Mouse (Mus musculus) cerebellum, adult (tissue): Measurements from ENCODE around the gene Pitpnc1.

Experiments
- ATAC-seq: cut with Nextera tagmentation; 2 replicates; pipeline ENCODE4 v1.9.2; 2017; ENCODE audit warnings: mild to moderate bottlenecking, moderate library complexity, mixed read lengths; ENCODE audit not compliant: insufficient number of reproducible peaks, low FRiP score, low TSS enrichment

Pitpnc1 gene

DNA sequence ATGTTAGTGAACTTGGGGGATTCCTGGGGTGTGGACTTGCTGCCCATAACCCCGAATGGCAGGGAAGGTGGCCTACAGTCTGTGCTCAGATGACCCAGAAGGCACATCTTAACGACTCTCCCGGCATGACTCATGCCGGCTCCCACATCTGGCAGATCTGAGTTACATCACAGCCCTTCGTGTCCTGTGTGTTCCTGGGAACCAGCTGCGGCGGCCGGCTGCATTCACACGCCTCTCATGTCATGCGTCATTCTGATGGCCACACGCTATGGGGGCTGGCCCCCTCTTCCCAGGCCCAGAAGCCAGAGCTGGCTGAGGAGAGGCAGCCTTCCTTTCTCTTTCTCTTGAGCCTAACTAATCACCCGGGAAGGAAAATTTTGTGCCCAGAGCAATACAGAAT is 94.2 kb downstream of the Pitpnc1 start:
- no peak for ATAC-seq

DNA sequence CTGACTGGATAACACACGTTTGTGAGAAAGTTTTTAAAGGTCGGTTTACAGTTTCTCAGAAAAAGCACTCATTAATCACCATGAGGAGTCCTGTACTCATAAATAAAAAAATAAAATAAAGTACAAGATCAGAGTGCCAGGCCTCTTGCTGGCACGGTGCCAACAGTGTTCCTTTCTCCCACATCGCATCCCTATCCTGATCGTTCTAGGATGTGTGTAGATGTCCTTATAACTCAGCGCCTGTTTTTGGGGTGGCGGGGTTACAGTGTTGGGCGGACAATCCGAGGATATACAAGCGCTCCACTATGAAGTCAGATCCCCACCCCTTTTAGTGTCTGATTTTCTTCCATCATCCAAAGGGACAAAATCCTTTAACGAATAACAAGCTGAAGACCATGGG is 94.7 kb downstream of the Pitpnc1 start:
- no peak for ATAC-seq

DNA sequence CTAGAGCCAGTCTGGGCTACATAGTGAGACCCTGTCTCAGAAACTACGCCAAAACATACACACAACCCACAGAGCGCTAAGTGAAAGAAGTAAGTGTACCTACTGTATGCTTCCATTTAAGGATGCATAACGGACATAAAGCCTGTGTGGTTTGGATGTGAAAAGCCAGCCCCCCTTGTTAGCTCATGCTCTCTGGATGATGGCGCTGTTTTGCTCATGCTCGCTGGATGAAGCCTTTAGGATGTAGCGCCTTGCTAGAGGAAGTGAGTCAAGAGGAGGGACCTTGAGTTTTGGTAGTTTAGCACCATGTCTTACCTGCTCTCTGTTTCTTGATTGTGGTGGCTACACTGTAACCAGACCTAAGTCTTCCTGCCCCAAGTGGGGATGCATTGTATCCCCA is 96.9 kb downstream of the Pitpnc1 start:
- ATAC-seq, result no peak

DNA sequence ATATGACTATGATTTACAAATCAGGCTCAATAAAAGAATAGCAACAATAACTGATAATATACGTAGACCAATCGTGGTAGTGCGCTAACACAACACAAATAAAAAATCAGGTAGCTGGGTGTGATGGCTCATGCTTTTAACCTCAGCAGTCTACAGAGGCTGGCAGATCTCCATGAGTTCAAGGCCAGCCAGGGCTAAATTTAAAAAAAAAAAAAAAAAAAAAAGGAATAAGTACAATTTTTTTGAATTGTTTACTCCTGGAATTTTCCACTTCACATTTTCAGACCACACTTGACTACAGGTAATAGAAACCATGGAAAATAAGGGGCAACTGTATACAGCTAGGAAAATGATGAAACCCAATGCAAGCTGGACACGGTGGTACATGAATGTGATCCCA is 97.3 kb downstream of the Pitpnc1 start:
- ATAC-seq, result no peak

DNA sequence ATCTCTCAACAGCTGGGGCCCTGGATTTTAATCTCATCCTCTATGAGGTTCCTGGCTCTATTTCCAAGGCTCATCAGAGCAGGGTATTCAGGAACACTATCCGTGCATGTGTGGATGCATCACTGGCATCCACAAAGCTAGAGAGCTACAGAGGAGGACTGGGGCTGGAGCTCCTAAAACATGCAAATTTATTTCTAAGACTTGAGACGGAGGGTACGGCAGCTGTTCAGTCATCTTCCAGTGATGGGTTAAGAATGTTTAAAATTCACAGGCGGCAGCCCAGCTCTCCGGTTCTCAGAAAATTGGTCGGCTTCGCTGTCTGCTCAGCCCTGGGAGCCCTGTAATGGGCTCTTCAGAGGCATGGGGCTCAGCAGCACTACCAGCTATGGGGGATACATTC is 97.8 kb downstream of the Pitpnc1 start:
- ATAC-seq, result no peak

DNA sequence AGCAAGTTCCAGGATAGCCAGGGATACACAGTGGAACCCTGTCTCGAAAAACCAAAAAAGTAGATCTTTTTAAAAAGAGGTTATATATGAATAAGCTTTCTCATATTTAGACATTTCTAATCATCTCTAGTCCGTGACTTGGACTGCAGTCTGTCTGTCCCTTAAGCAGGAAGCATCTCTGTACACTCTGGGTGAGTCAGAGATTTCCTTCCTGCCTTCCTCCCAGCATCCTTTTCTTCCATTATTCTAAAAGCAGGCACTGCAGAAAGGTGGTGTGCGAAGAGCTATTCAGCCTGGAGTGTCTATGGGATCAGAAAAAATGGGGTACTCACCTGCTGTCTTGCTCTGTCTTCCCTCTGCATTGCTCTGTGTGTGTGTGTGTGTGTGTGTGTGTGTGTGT is 100.0 kb downstream of the Pitpnc1 start:
- ATAC-seq, result no peak

DNA sequence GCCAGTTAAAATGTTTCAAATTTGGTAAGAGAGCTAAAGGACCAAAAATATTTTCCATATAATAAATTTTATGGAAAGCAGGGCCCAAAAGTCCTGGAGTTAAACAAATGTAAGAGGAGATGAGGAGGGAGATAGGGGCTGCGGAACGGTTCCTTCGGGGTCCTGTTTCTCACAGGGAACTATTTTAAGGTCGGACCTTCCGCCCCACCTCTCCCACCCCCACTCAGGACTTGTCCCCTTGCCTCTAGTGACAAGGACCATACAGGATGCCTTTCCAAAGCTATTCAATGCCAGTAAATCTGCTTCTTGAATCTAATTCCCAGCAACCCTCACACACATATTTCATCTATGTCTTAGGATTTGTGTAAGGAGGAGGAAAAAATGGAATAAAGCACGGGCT is 100.8 kb downstream of the Pitpnc1 start:
- no peak for ATAC-seq

DNA sequence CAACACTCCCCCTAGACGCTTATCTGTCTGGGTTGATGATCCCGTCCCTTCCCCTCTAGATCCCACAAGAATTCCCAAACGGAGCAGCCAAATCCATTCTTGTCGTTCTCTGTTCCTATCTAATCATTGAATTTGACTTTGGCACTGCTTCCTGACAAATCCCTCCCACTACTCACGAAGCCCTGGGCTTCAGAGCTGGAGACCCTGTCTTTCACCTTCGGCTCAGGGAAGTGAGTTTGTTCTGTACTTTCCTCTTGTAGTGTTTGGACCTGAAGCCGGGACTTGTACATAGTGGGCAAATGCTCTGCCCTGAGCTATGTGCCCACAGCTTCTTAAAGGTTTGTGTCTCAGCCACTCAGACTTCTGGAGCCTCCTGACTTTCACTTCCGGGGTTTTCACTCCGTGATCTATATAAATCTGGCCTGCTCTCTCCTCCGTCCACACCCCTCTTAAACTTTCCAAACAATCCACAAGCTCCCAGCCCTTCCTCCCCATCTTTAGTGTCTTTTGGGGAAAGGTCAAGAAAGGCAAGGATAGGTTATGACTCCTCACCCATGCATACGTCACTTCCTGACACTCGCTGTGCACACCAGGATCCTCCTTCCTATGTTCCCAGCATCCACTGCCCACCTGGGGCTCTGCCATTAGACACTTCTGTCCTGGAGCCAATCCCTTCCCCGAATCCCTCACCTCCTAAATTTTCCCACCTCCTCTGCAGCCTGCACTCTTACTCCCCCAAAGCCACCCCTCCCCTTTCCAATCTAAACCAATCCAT is 104.4 kb downstream of the Pitpnc1 start:
- no peak for ATAC-seq

DNA sequence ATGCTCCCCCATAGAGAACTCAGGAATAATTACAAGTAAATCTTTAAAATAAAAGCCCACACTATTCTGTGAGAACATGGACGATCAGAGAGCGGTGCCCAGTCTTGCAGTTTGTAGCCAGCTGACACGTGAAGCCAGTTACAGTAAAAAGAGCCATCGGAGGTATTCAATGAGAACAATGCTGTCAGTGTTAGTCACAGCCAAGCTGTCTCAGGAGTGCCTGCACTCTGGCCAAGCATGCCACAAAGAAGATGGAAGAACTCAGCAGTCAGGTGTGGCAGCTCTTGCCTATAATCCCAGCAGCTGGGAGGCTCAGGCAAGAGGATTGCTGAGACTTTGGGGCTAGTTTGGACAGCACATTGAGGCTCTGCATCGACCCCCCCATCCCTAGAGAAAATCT is 111.8 kb downstream of the Pitpnc1 start:
- ATAC-seq, result no peak

DNA sequence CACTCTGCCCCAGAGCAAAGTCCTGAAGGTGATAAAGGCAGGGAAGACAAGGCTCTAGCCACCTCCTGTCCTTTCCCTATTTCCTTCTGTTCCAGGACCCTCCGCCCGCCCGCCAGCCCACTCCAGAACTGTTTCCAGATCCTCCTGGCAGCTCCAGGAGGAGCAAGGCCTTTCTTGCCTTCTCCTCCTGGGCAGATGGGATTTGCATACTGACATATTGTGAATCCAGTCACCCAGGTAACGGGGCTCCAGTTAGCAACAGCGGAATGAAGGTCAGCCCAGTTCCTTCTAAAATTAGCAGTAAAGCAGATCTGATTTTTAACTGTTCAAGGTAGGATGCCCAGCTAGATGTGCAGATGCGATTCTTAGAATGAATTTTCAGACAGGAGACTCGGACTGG is 114.3 kb downstream of the Pitpnc1 start:
- no peak; the same call in 1 of the 2 replicates for ATAC-seq

DNA sequence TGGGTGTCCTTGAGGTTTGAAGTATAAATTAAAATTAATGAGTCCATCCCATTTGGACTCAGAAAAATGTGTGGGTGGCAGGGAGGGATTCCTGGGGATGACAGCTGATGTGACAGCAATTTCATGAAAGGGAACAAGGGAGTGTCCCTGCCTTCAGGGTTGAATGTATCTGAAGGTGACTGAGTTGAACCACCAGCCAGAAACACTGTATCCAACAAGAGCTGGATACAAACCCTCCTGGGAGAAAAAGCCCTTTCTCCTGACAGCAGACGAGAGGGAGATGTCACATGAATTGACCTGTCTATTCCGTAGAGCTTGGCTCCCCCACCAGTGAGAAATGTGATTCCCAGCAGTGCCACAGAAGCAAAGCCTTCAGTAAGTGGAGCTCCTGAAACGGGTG is 115.0 kb downstream of the Pitpnc1 start:
- ATAC-seq, result no peak

DNA sequence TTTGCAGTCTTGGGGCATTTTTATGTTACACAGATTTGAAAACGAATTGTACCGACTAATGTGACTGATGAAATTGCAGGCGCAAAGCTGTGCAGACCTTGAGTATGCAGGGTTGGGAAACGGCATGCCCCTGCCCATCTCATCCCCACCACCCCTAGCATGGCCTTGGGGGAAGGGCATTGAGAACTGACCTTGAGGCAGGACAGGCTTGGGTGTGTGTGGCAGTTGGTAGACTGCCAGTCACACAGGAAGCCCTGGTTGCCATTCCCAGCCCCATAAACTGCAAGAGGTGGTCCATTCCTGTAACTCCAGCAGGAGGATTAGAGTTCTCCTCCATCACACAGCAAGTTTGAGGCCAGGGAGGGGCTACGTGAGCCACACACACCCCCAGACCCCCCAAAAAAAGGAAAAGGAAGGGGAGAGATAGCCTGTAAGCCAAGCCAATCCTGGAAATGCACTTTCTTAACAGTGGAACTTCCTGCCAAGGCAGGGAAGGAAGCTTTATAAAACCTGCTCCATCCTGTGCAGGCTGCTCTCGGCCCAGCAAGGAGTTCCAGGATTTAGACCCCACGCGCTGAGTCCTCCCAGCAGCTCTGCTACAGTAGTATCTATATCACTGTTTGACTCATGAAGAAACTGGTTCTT is 115.9 kb downstream of the Pitpnc1 start:
- ATAC-seq, result no peak

DNA sequence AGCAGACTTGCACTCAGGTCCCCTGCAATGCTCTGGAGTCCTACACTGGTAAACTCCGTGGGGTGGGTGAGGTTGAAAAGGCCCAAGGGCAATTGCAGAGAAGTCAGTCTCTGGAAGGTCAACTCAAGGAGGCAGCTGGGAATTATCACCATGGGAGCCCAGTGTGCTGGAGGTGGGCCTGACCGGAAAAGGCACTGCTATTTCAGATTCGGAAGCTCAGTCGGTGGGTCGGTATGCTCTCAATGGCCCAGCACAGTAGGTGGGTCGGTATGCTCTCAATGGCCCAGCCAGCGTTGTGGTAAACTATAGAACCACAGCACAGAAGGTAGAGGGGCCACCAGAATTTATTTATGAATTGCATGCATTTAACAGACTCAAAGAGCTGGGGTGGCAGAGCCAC is 117.9 kb downstream of the Pitpnc1 start:
- no peak for ATAC-seq

DNA sequence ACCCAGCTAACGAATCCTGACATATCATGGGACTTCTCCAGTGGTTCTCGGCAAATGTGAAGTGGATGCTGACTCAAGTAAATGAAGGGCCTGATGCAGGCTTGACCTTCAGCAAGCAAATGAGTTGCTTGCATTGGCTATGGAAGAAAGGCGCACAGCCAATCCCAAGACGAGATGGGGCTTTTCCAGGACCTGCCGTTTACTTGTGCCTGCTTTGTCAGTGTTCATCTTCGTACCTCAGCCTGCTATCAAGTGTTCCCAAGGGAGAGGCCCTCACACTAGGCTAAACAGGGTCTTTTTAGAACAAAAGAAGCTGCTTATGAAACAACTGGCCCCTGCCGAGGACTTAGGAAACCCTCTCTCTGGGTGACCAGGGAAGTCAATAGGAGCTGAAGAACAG is 120.7 kb downstream of the Pitpnc1 start:
- ATAC-seq, result no peak

DNA sequence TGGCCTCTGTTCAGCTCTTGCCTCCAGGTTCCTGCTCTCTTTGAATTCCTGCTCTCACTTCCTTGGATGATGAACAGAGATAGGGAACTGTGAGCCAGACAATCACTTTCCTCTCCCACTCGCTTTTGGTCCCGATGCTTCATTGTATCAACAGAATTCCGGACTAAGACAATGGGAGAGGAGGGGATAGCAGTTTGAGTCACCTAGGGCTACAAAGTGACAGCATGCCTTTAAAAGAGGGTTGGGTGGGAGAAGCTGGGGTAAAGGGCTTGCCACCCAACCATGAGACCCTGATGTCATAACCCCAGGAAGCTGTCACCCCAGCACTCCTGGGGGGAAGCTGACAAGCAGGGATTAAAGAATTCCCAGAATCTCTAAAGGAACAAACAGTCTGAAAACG is 127.5 kb downstream of the Pitpnc1 start:
- ATAC-seq, result no peak

DNA sequence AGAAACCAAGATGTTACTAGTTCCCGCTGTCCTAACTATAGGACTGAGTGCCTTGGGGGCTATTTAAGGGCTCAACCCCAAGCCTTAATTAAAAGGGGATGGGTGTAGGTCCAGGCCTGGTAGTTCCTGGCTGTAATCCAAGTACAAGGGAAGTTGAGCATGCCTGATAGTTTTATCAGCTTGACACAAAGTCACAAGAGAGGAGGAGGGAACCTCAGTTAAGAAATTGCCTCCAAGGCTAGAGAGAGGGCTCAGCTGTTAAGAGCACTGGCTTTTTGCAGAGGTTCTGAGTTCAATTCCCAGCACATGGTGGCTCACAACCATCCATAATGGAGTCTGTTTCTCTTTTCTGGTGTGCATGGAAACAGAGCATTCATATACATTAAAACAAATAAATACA is 128.1 kb downstream of the Pitpnc1 start:
- no peak for ATAC-seq

DNA sequence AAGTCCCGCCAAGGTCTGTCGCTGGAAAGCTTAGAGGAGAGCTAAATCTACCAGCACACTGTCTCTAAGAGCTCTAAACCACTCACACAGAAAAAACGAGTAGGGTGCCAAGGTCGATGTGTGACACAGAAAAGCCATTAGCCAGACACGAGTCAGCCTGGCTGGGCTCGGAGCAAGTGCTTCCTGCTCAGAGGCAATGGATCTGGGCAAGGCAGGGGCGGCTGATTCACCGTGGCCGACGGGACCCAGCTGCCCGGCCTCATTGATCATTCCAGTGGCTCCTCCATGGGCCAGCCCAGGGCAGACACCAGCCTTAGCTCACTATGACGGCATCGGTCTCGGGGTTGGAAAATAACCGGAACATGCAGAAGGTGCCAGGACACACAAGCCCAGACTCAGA is 129.2 kb downstream of the Pitpnc1 start:
- ATAC-seq, result no peak

DNA sequence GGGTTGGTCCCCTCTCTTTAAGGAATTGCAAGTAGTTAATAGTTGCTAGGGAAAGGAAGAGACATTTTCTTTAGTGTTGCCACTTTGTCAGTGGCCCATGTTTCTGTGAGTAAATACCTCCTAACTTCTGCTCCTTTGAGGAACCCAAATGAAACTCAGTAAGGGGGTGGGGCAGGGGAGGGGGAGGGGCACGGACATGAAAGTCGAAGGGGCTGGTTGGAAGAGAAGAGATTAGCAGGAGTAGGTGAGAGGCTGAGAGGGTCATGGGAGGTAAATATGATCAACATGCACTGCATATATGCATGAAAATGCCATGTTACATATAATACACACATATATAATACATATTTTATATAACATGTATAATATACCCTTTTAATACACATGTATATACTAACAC is 129.7 kb downstream of the Pitpnc1 start:
- no peak for ATAC-seq

DNA sequence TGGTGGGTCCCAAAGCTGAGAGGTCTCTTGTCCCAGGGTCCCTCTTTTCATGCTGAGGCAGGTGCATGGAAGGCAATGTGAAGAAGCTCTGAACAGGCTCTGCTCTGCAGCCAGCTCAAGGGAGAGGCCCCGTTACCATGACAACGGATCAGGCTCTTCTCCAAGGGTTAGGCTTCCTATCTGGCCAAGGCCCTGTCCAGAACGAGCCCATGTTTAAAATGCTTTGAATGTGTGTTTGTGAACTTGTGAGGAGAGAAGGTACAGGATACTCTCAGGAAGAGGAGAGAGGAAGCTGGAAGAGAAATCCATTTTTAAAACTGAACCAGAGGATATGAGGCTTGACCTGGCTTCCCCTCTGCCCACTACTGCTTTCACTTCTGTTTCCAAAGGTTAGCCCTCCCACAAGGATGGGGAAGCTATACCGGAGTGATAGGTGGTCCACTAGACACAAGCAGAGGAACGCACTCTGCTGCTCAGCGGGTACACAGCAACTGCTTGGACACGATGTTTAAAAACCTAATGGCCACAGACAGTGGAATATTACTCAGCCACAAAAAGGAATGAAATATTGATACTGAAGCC is 131.2 kb downstream of the Pitpnc1 start:
- ATAC-seq, result no peak

DNA sequence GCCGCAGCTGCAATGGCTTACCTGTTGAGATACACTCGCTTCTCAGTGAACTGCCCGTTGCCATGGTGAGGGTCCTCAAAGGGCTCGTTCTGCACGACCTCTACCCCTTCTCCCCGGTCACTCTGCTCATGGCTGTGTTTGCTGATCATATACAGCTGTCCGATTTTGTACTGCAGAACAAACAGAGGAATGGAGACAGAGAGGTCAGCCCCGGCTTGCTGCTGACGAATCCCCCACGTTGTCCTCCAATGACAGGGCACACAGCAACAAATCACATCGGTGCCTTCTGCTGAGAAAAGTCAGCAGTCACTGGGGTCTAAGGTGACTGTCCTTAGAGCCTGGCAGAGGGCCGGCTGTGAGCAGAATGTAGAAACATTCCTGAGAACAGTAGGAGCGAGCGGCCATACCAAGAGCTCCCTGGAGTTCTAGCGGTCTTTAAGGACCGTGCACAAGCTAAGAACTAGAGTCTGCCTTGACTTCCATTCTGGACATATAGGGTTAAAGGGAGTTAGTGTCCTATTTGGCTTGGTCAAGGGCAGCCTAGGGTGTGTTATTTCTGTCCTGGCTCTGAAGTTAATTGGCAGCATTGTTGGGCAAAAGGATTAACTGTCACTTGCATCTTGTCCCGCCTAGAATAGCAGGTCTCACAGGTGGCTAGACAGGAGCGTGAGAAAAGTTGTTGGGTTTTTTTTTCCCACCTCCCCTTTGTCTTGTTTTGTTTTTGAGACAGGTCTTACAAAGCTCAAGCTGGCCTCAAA is 132.9 kb downstream of the Pitpnc1 start:
- ATAC-seq, result no peak

DNA sequence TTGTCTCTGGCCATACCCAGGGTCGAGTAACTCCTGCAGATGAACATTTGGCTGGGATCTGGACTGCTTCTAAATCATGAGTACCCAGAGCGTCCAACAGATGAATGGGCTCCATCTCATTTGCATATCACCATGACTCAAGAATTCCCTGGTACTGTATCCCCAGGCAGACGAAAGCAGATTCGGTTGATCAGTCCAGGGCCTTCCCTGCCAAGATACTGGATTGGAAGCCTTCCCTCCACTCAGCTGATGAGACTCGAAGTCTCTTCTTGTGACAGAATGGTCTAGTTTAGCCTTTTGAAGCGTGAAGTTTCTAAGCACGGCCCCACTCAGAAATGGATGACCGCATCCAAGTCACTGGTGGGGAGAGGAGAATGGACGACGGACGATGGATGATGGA is 134.7 kb downstream of the Pitpnc1 start:
- ATAC-seq, result no peak
